Mouse (Mus musculus): ENCODE measurements at regions not wholly inside any gene's neighbourhood (a gene's known extent, or its start where the extent isn't known, plus 50 kb on each side); places are given as distances from the start of the nearest gene placed in this dataset.

- in situ Hi-C loops (cut with MboI; ENCODE audit: low pct_unique_long_range_greater_than_20kb): no loop called here
- ChIA-PET CTCF (interaction anchor here (1.1 to 3.3 kb wide), 4 partner anchors 10 to 26 kb away, joined by 4 to 15 read pairs (median 6); no protein-coding TSS in a partner anchor), POLR2A (interaction anchor here (0.7 to 0.9 kb wide), 2 partner anchors 12 to 48 kb away, joined by 3 read pairs; no protein-coding TSS in a partner anchor)
- no peak for TF ChIP-seq CTCF (IDR thresholded peaks at IDR 0.05)
- DNase-seq (ENCODE audit: low read depth, low spot score) (no peak), ATAC-seq (no peak)
- H3K27me3 ChIP-seq: no peaks in the 10 kb centered on the region
Observed at GRCm38 (mm10) chr3:143619125-143619524, 585.9 kb downstream of the Lmo4 start.

GRCm38 (mm10) chr3:143614895-143615294 is 590.1 kb downstream of the Lmo4 start:
- in situ Hi-C loops (cut with MboI; ENCODE audit: low pct_unique_long_range_greater_than_20kb): no loop called here
- TF ChIP-seq CTCF (IDR thresholded peaks at IDR 0.05): no peak
- POLR2A ChIA-PET: interaction anchor here (0.6 kb wide), 1 partner anchor 18 kb away, joined by 5 read pairs; no protein-coding TSS in a partner anchor
- H3K27me3 ChIP-seq: no peaks in the 10 kb centered on the region
- DNase-seq (ENCODE audit: low read depth, low spot score) (no peak), ATAC-seq (no peak)
- CTCF ChIA-PET: interaction anchor here (0.8 to 1.1 kb wide), 2 partner anchors 16 to 19 kb away, joined by 3 read pairs; no protein-coding TSS in a partner anchor

- POLR2A ChIA-PET: interaction anchor here (0.6 kb wide), 1 partner anchor 17 kb away, joined by 5 read pairs; no protein-coding TSS in a partner anchor
- CTCF ChIA-PET: no interaction called here
- no peaks in the 10 kb centered on the region for H3K27me3 ChIP-seq
- in situ Hi-C loops (cut with MboI; ENCODE audit: low pct_unique_long_range_greater_than_20kb): no loop called here
- ATAC-seq (no peak), DNase-seq (ENCODE audit: low read depth, low spot score) (no peak)
- TF ChIP-seq CTCF (IDR thresholded peaks at IDR 0.05): no peak
Observed at GRCm38 (mm10) chr3:143614004-143614403, 591.0 kb downstream of the Lmo4 start.

- H3K27me3 ChIP-seq: no peaks in the 10 kb centered on the region
- DNase-seq (ENCODE audit: low read depth, low spot score) (no peak), ATAC-seq (no peak)
- in situ Hi-C loops (cut with MboI; ENCODE audit: low pct_unique_long_range_greater_than_20kb): no loop called here
- ChIA-PET CTCF (interaction anchor here (0.7 to 3.7 kb wide), 7 partner anchors 9 to 594 kb away, joined by 3 to 11 read pairs (median 4); no protein-coding TSS in a partner anchor), POLR2A (no interaction called here)
- no peak for TF ChIP-seq CTCF (IDR thresholded peaks at IDR 0.05)
Observed at GRCm38 (mm10) chr3:143609673-143610072, 595.3 kb downstream of the Lmo4 start.

- POLR2A ChIA-PET: no interaction called here
- DNase-seq (ENCODE audit: low read depth, low spot score) (peak; percentile 22), ATAC-seq (peak; percentile 26)
- in situ Hi-C loops (cut with MboI; ENCODE audit: low pct_unique_long_range_greater_than_20kb): loop anchor here (5.0 kb wide), 1 partner anchor 603 kb away; no protein-coding TSS in a partner anchor
- CTCF ChIA-PET: interaction anchor here (0.7 to 2.1 kb wide), 11 partner anchors 9 to 608 kb away, joined by 3 to 11 read pairs (median 3); no protein-coding TSS in a partner anchor
- H3K27me3 ChIP-seq: no peaks in the 10 kb centered on the region
- peak; percentile 83 for TF ChIP-seq CTCF (IDR thresholded peaks at IDR 0.05)
Observed at GRCm38 (mm10) chr3:143599120-143599519, 605.9 kb downstream of the Lmo4 start.

- in situ Hi-C loops (cut with MboI; ENCODE audit: low pct_unique_long_range_greater_than_20kb): loop anchor here (5.0 kb wide), 1 partner anchor 605 kb away; no protein-coding TSS in a partner anchor
- TF ChIP-seq CTCF (IDR thresholded peaks at IDR 0.05): no peak
- POLR2A ChIA-PET: interaction anchor here (0.7 kb wide), 1 partner anchor 17 kb away, joined by 5 read pairs; no protein-coding TSS in a partner anchor
- ATAC-seq (peak; percentile 60), DNase-seq (ENCODE audit: low read depth, low spot score) (peak; percentile 47)
- no peaks in the 10 kb centered on the region for H3K27me3 ChIP-seq
- CTCF ChIA-PET: interaction anchor here (0.6 to 1.6 kb wide), 3 partner anchors 12 to 802 kb away, joined by 3 to 4 read pairs (median 4); no protein-coding TSS in a partner anchor
Observed at GRCm38 (mm10) chr3:143596949-143597593, 607.9 kb downstream of the Lmo4 start.

GRCm38 (mm10) chr3:143596011-143596683 is 608.9 kb downstream of the Lmo4 start:
- ATAC-seq (no peak), DNase-seq (ENCODE audit: low read depth, low spot score) (no peak)
- no peaks in the 10 kb centered on the region for H3K27me3 ChIP-seq
- peak; percentile 32 for TF ChIP-seq CTCF (IDR thresholded peaks at IDR 0.05)
- in situ Hi-C loops (cut with MboI; ENCODE audit: low pct_unique_long_range_greater_than_20kb): loop anchor here (5.0 kb wide), 1 partner anchor 606 kb away; no protein-coding TSS in a partner anchor
- CTCF ChIA-PET: interaction anchor here (0.6 to 1.6 kb wide), 3 partner anchors 11 to 803 kb away, joined by 3 to 4 read pairs (median 4); no protein-coding TSS in a partner anchor
- POLR2A ChIA-PET: no interaction called here

- ChIA-PET POLR2A (no interaction called here), CTCF (interaction anchor here (1.1 to 1.2 kb wide), 2 partner anchors 8 to 26 kb away, joined by 3 read pairs; no protein-coding TSS in a partner anchor)
- H3K27me3 ChIP-seq: no peaks in the 10 kb centered on the region
- no peak for TF ChIP-seq CTCF (IDR thresholded peaks at IDR 0.05)
- in situ Hi-C loops (cut with MboI; ENCODE audit: low pct_unique_long_range_greater_than_20kb): loop anchor here (5.0 kb wide), 1 partner anchor 607 kb away; no protein-coding TSS in a partner anchor
- DNase-seq (ENCODE audit: low read depth, low spot score) (no peak), ATAC-seq (no peak)
Observed at GRCm38 (mm10) chr3:143595081-143595480, 609.9 kb downstream of the Lmo4 start.

- no peak for TF ChIP-seq CTCF (IDR thresholded peaks at IDR 0.05)
- CTCF ChIA-PET: interaction anchor here (1.1 to 1.2 kb wide), 2 partner anchors 9 to 26 kb away, joined by 3 read pairs; no protein-coding TSS in a partner anchor
- in situ Hi-C loops (cut with MboI; ENCODE audit: low pct_unique_long_range_greater_than_20kb): loop anchor here (5.0 kb wide), 1 partner anchor 608 kb away; no protein-coding TSS in a partner anchor
- no peak for ATAC-seq
- DNase-seq (ENCODE audit: low read depth, low spot score): no peak
- H3K27me3 ChIP-seq: no peaks in the 10 kb centered on the region
- POLR2A ChIA-PET: no interaction called here
Observed at GRCm38 (mm10) chr3:143594676-143595075, 610.3 kb downstream of the Lmo4 start.

GRCm38 (mm10) chr3:143586653-143587052 is 618.4 kb downstream of the Lmo4 start:
- in situ Hi-C loops (cut with MboI; ENCODE audit: low pct_unique_long_range_greater_than_20kb): no loop called here
- no peak for DNase-seq (ENCODE audit: low read depth, low spot score)

More at GRCm38 (mm10) chr3:143586653-143587052, 618.4 kb downstream of the Lmo4 start:
- no peak for TF ChIP-seq CTCF (IDR thresholded peaks at IDR 0.05)
- H3K27me3 ChIP-seq: no peaks in the 10 kb centered on the region
- no peak for ATAC-seq
- CTCF ChIA-PET: interaction anchor here (1.2 to 1.9 kb wide), 3 partner anchors 10 to 417 kb away, joined by 3 to 6 read pairs (median 3); no protein-coding TSS in a partner anchor
- POLR2A ChIA-PET: interaction anchor here (0.7 kb wide), 1 partner anchor 366 kb away, joined by 3 read pairs; no protein-coding TSS in a partner anchor

All from Patski (cell line).